Mouse (Mus musculus) hindbrain, embryonic 11.5 days (tissue): ENCODE data around the gene Stard10. TPM values are rescaled to one million over a fixed set of nuclear protein-coding genes. Genes with fewer than 3 reads are reported as not detected.

Source experiments
- ATAC-seq: fragments of 200-750 bp; cut with Nextera tagmentation; 2 replicates; pipeline ENCODE4 v1.8.0; 2017; ENCODE audit warnings: mild to moderate bottlenecking, moderate TSS enrichment, moderate library complexity; ENCODE audit not compliant: low FRiP score
- DNase-seq: peaks from one replicate; pipeline ENCODE4 v3.0.0-alpha.2; 2015; ENCODE audit warnings: low spot score
- H3K27ac ChIP-seq: fragments of 300-500 bp; sonication (generic); 2 replicates; pipeline ENCODE4 v1.5.1; 2014; ENCODE audit warnings: mild to moderate bottlenecking, low read depth, low read length
- H3K27me3 ChIP-seq: fragments of 300-500 bp; sonication (generic); 2 replicates; pipeline ENCODE4 v1.6.1; 2014; ENCODE audit warnings: mild to moderate bottlenecking, low read length, moderate library complexity, mixed read lengths; ENCODE audit not compliant: control insufficient read depth, insufficient read depth
- H3K36me3 ChIP-seq: fragments of 300-500 bp; sonication (generic); 2 replicates; pipeline ENCODE4 v1.6.1; 2014; ENCODE audit warnings: mild to moderate bottlenecking, low read length, moderate library complexity, mixed read lengths; ENCODE audit not compliant: control insufficient read depth, insufficient read depth
- H3K4me1 ChIP-seq: fragments of 300-500 bp; sonication (generic); replicated peaks from 2 replicates; pipeline ENCODE4 v1.6.1; 2014; ENCODE audit warnings: low read length, mixed read lengths; ENCODE audit not compliant: control insufficient read depth, insufficient read depth
- H3K4me2 ChIP-seq: fragments of 300-500 bp; sonication (generic); replicated peaks from 2 replicates; pipeline ENCODE4 v1.6.1; 2014; ENCODE audit warnings: mild to moderate bottlenecking, low read depth, low read length
- H3K4me3 ChIP-seq: fragments of 300-500 bp; sonication (generic); 2 replicates; pipeline ENCODE4 v1.5.1; 2014; ENCODE audit warnings: low read depth, low read length
- H3K9ac ChIP-seq: fragments of 300-500 bp; sonication (generic); 2 replicates; pipeline ENCODE4 v1.6.1; 2014; ENCODE audit warnings: low read depth, low read length
- H3K9me3 ChIP-seq: fragments of 300-500 bp; sonication (generic); 2 replicates; pipeline ENCODE4 v1.6.1; 2016; ENCODE audit warnings: low read length; ENCODE audit not compliant: control insufficient read depth
- WGBS: fragments of 180-500 bp; shearing (Covaris S2); extraction: QIAGEN DNeasy Blood & Tissue Kit; methylation state at CpG from one replicate; pipeline ENCODE4 v1.1.7; 2014; 5-methylcytosine and 5-hydroxymethylcytosine counted together
- polyA plus RNA-seq: library from polyadenylated mRNA; unstranded; fragments of >200 nt; fragmentation: Nextera tagmentation; extraction: Ambion mirVana; gene quantifications from 2 replicates; pipeline ENCODE4 v1.2.1, GENCODE M21; 2014

Gene Stard10
- polyA plus RNA-seq, 1 experiment from 2014 or later = 8.7 TPM

GRCm38 (mm10) chr7:101290401-101290800, 26.5 kb upstream of the Stard10 start:
- Histone ChIP-seq H3K4me2 (no peak overlapping the region), H3K9me3 (no peaks in the 10 kb centered on the region), H3K27ac (no peak overlapping the region), H3K9ac (no peak overlapping the region), H3K4me1 (no peaks in the 10 kb centered on the region), H3K27me3 (no peaks in the 10 kb centered on the region), H3K36me3 (no peaks in the 10 kb centered on the region), H3K4me3 (no peak overlapping the region)
- ATAC-seq (no peak), DNase-seq (no peak)
- 91% methylated on average over 10 of the region's 10 CpGs for WGBS

GRCm38 (mm10) chr7:101291211-101291610, 25.7 kb upstream of the Stard10 start:
- WGBS = 88% methylated on average over 5 of the region's 5 CpGs
- ATAC-seq (no peak), DNase-seq (no peak)
- Histone ChIP-seq H3K36me3 (no peaks in the 10 kb centered on the region), H3K27me3 (no peaks in the 10 kb centered on the region), H3K4me1 (no peaks in the 10 kb centered on the region), H3K27ac (no peak overlapping the region), H3K4me2 (no peak overlapping the region), H3K9me3 (no peaks in the 10 kb centered on the region), H3K9ac (no peak overlapping the region), H3K4me3 (no peak overlapping the region)

- no peak for DNase-seq
- no peaks in the 10 kb centered on the region for H3K27me3 ChIP-seq
- H3K36me3 ChIP-seq = no peaks in the 10 kb centered on the region
- H3K4me3 ChIP-seq = no peak overlapping the region
- no peak overlapping the region for H3K4me2 ChIP-seq
- no peak for ATAC-seq
- no peak overlapping the region for H3K27ac ChIP-seq
- 91% methylated on average over 8 of the region's 8 CpGs for WGBS
- no peaks in the 10 kb centered on the region for H3K9me3 ChIP-seq
- no peak overlapping the region for H3K9ac ChIP-seq
- H3K4me1 ChIP-seq = 0 out of 2 replicates have a peak, but pooled peaks cover 2% of the 10 kb centered on the region
Observed at GRCm38 (mm10) chr7:101291641-101292040, 25.2 kb upstream of the Stard10 start.

- ATAC-seq = no peak
- Histone ChIP-seq H3K36me3 (no peaks in the 10 kb centered on the region), H3K27me3 (no peaks in the 10 kb centered on the region), H3K27ac (no peak overlapping the region), H3K4me3 (no peak overlapping the region), H3K4me1 (peaks cover 4% of the 10 kb centered on the region; the same call in 1 of the 2 replicates), H3K4me2 (no peak overlapping the region), H3K9me3 (no peaks in the 10 kb centered on the region), H3K9ac (no peak overlapping the region)
- DNase-seq = no peak
- 67% methylated on average over 4 of the region's 4 CpGs for WGBS
Observed at GRCm38 (mm10) chr7:101292086-101292485, 24.8 kb upstream of the Stard10 start.

GRCm38 (mm10) chr7:101292696-101293095, 24.2 kb upstream of the Stard10 start:
- H3K36me3 ChIP-seq = no peaks in the 10 kb centered on the region
- H3K4me2 ChIP-seq = no peak overlapping the region
- peaks cover 2% of the 10 kb centered on the region; the same call in 1 of the 2 replicates for H3K27me3 ChIP-seq
- peaks cover 4% of the 10 kb centered on the region; the same call in 1 of the 2 replicates for H3K4me1 ChIP-seq
- DNase-seq (no peak), ATAC-seq (no peak)
- H3K9me3 ChIP-seq = no peaks in the 10 kb centered on the region
- 89% methylated on average over 1 of the region's 1 CpGs for whole genome bisulfite sequencing
- no peak overlapping the region for H3K27ac ChIP-seq
- no peak overlapping the region for H3K4me3 ChIP-seq
- H3K9ac ChIP-seq = no peak overlapping the region

GRCm38 (mm10) chr7:101293138-101293537, 23.7 kb upstream of the Stard10 start:
- Histone ChIP-seq H3K36me3 (no peaks in the 10 kb centered on the region), H3K4me2 (no peak overlapping the region), H3K27me3 (peaks cover 4% of the 10 kb centered on the region; the same call in 1 of the 2 replicates), H3K4me1 (peaks cover 4% of the 10 kb centered on the region; the same call in 1 of the 2 replicates), H3K9ac (no peak overlapping the region), H3K4me3 (no peak overlapping the region), H3K27ac (no peak overlapping the region), H3K9me3 (no peaks in the 10 kb centered on the region)
- WGBS = 57% methylated on average over 4 of the region's 4 CpGs
- ATAC-seq = no peak
- DNase-seq = no peak

- no peaks in the 10 kb centered on the region for H3K9me3 ChIP-seq
- H3K27me3 ChIP-seq = peaks cover 6% of the 10 kb centered on the region; the same call in 1 of the 2 replicates
- H3K4me3 ChIP-seq = no peak overlapping the region
- no peak overlapping the region for H3K27ac ChIP-seq
- ATAC-seq (no peak), DNase-seq (no peak)
- H3K36me3 ChIP-seq = no peaks in the 10 kb centered on the region
- no peak overlapping the region for H3K4me2 ChIP-seq
- 51% methylated on average over 4 of the region's 4 CpGs for WGBS
- peaks cover 4% of the 10 kb centered on the region; the same call in 1 of the 2 replicates for H3K4me1 ChIP-seq
- no peak overlapping the region for H3K9ac ChIP-seq
Observed at GRCm38 (mm10) chr7:101293611-101294010, 23.3 kb upstream of the Stard10 start.

- Histone ChIP-seq H3K4me2 (no peak overlapping the region), H3K9ac (no peak overlapping the region), H3K27ac (no peak overlapping the region), H3K9me3 (no peaks in the 10 kb centered on the region), H3K27me3 (peaks cover 6% of the 10 kb centered on the region; the same call in 1 of the 2 replicates), H3K4me3 (no peak overlapping the region), H3K36me3 (no peaks in the 10 kb centered on the region), H3K4me1 (peaks cover 4% of the 10 kb centered on the region; the same call in 1 of the 2 replicates)
- ATAC-seq = no peak
- 64% methylated on average over 1 of the region's 1 CpGs for WGBS
- DNase-seq = no peak
Observed at GRCm38 (mm10) chr7:101295438-101295837, 21.4 kb upstream of the Stard10 start.

GRCm38 (mm10) chr7:101296252-101297022, 20.4 kb upstream of the Stard10 start:
- H3K9ac ChIP-seq = peak overlapping the region; percentile 44
- H3K4me3 ChIP-seq = peak overlapping the region; percentile 22
- DNase-seq = peak; percentile 87
- peaks cover 6% of the 10 kb centered on the region; the same call in 1 of the 2 replicates for H3K4me1 ChIP-seq
- H3K4me2 ChIP-seq = peak overlapping the region; percentile 50
- 10% methylated on average over 35 of the region's 35 CpGs for WGBS
- no peaks in the 10 kb centered on the region for H3K36me3 ChIP-seq
- H3K9me3 ChIP-seq = no peaks in the 10 kb centered on the region
- H3K27ac ChIP-seq = no peak overlapping the region
- peak; percentile 80 for ATAC-seq
- peaks cover 6% of the 10 kb centered on the region; the same call in 1 of the 2 replicates for H3K27me3 ChIP-seq
